Mouse (Mus musculus) forelimb bud, embryonic 11.5 days (tissue): ENCODE results near the gene Rfc4.
A peak's percentile ranks its signal among the peaks of the same experiment; 100 is the strongest.

Source experiments
- DNase-seq: peaks from one replicate; pipeline ENCODE4 v3.0.0-alpha.2; 2012; ENCODE audit warnings: low read depth, low spot score

The Rfc4 gene

GRCm38 (mm10) chr16:23127673-23128375 lies at the start of gene Rfc4:
Rfc4 (minus strand) TSS chr16:23127737.
- DNase-seq, result peak; percentile 88

- no peak for DNase-seq
These were observed 48.4 kb upstream of the Rfc4 start for GRCm38 (mm10) chr16:23175956-23176355.

- DNase-seq, result no peak
These were observed 47.3 kb upstream of the Rfc4 start for GRCm38 (mm10) chr16:23174855-23175254.

GRCm38 (mm10) chr16:23173904-23174303 lies 46.4 kb upstream of the Rfc4 start:
- DNase-seq, result no peak

GRCm38 (mm10) chr16:23170813-23171212 lies 43.3 kb upstream of the Rfc4 start:
- no peak for DNase-seq

- no peak for DNase-seq
These were observed 39.5 kb upstream of the Rfc4 start for GRCm38 (mm10) chr16:23167079-23167478.

- DNase-seq, result no peak
These were observed 39.1 kb upstream of the Rfc4 start for GRCm38 (mm10) chr16:23166646-23167045.

- peak; percentile 2 for DNase-seq
These were observed 37.9 kb upstream of the Rfc4 start for GRCm38 (mm10) chr16:23165441-23165840.

- no peak for DNase-seq
These were observed 36.9 kb upstream of the Rfc4 start for GRCm38 (mm10) chr16:23164443-23164842.

GRCm38 (mm10) chr16:23162116-23162515 lies 34.6 kb upstream of the Rfc4 start:
- DNase-seq, result no peak

GRCm38 (mm10) chr16:23159749-23160148 lies 32.2 kb upstream of the Rfc4 start:
- DNase-seq, result no peak

GRCm38 (mm10) chr16:23158957-23159356 lies 31.4 kb upstream of the Rfc4 start:
- DNase-seq, result no peak

- DNase-seq, result no peak
These were observed 30.8 kb upstream of the Rfc4 start for GRCm38 (mm10) chr16:23158292-23158691.

- DNase-seq, result no peak
These were observed 29.5 kb upstream of the Rfc4 start for GRCm38 (mm10) chr16:23157013-23157412.

- no peak for DNase-seq
These were observed 26.7 kb upstream of the Rfc4 start for GRCm38 (mm10) chr16:23154261-23154660.

- DNase-seq, result peak; percentile 18
These were observed 23.9 kb upstream of the Rfc4 start for GRCm38 (mm10) chr16:23151423-23151822.

- no peak for DNase-seq
These were observed 21.9 kb upstream of the Rfc4 start for GRCm38 (mm10) chr16:23149396-23149795.

- DNase-seq, result no peak
These were observed 21.4 kb upstream of the Rfc4 start for GRCm38 (mm10) chr16:23148936-23149335.

GRCm38 (mm10) chr16:23146280-23146679 lies 18.7 kb upstream of the Rfc4 start, which contains the start of gene Adipoq:
Adipoq (plus strand) TSS chr16:23146536.
- no peak for DNase-seq

- no peak for DNase-seq
These were observed 17.7 kb upstream of the Rfc4 start for GRCm38 (mm10) chr16:23145211-23145610.

GRCm38 (mm10) chr16:23144326-23144725 lies 16.8 kb upstream of the Rfc4 start:
- no peak for DNase-seq

GRCm38 (mm10) chr16:23140911-23141310 lies 13.4 kb upstream of the Rfc4 start:
- DNase-seq, result no peak

- DNase-seq, result no peak
These were observed 9.0 kb upstream of the Rfc4 start for GRCm38 (mm10) chr16:23136406-23136970.
